Mouse (Mus musculus): ENCODE data around the gene Frem1.

DNA sequence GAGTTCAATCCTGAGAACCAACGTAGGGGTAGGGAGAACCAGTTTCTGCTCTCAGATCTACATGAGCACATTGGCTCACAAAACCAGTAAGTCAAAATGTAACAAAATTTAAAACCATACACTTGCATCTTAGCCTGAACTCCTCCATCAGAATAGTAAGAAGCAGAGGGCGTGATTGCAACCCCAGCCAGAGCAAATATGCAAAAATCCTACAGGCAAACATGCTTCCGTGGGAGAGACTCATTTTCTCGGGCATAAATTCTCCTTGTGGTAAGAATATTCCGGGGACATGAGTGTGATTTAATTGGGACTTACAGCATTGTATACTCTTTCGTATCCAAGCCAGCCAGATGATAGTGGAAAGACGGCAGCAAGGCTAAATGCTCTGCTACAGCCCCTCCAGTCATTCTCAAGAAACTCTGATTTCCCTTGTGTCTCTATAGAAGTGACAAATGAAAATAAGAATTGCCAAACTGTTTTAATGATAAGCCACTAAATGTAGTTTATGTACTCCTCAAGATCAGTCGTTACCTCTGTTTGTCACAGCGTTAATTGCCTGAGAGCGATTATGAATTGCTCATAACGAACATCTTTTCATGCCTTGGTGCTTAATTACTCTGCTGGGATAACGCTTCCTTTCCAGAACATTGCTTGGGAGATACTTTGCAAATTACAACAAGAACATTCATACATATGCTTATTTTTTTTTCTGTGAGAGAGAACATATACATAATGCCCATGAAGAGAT is 81.1 kb downstream of the Frem1 start:
- TF ChIP-seq MAFK (IDR thresholded peaks at IDR 0.05; ENCODE audit: insufficient replicate concordance, low read length) (no peak), KAT2A (IDR thresholded peaks at IDR 0.05; ENCODE audit: insufficient replicate concordance, low read length) (no peak), CTCF (conservative IDR thresholded peaks at IDR 0.05 in 1 of 2, IDR thresholded peaks at IDR 0.05 in 1 of 2; ENCODE audit: low read depth in 2 of 2, low read length in 2 of 2) (no peak), HCFC1 (IDR thresholded peaks at IDR 0.05; ENCODE audit: low read depth, low read length) (no peak), CHD2 (IDR thresholded peaks at IDR 0.05; ENCODE audit: low read length) (no peak), ZNF384 (IDR thresholded peaks at IDR 0.05; ENCODE audit: low read depth, low read length) (no peak), POLR2A (IDR thresholded peaks at IDR 0.05; ENCODE audit: low read depth, low read length) (no peak), RAD21 (IDR thresholded peaks at IDR 0.05; ENCODE audit: low read depth, low read length) (no peak)

Data from CH12.LX (cell line).